Mouse (Mus musculus) cerebellum, adult 2 months (tissue): ENCODE results near the gene Col6a4. TPM values are rescaled to one million over a fixed set of nuclear protein-coding genes. Genes with fewer than 3 reads are reported as not detected.

Experiments used
- DNase-seq, 2 experiments: peaks; one replicate each; pipeline ENCODE4 v3.0.0; 2021
- H3K27ac ChIP-seq: fragments of 200-500 bp; 2 replicates; pipeline ENCODE4 v1.5.1; 2012; ENCODE audit warnings: low read length, control low read depth, inconsistent platforms; ENCODE audit not compliant: insufficient read depth
- H3K27me3 ChIP-seq: fragments of 200-500 bp; 2 replicates; pipeline ENCODE4 v1.6.1; 2012; ENCODE audit warnings: inconsistent platforms, mild to moderate bottlenecking, low read length, moderate library complexity; ENCODE audit not compliant: control insufficient read depth, insufficient read depth
- H3K4me1 ChIP-seq: fragments of 200-500 bp; 2 replicates; pipeline ENCODE4 v1.6.1; 2011; ENCODE audit warnings: low read length; ENCODE audit not compliant: control insufficient read depth, insufficient read depth
- H3K4me3 ChIP-seq: fragments of 200-500 bp; replicated peaks from 2 replicates; pipeline ENCODE3; 2011; ENCODE audit warnings: mild to moderate bottlenecking, low read depth, low read length, control low read depth; ENCODE audit not compliant: insufficient read depth
- CTCF ChIP-seq: fragments of 200-500 bp; IDR thresholded peaks from 2 replicates; pipeline ENCODE4 v1.5.1; 2011; ENCODE audit warnings: low read depth, mild to moderate bottlenecking, control low read depth, low read length, moderate library complexity, borderline replicate concordance; ENCODE audit not compliant: insufficient read depth
- POLR2A ChIP-seq: fragments of 200-500 bp; IDR thresholded peaks from 2 replicates; pipeline ENCODE4 v1.6.1; 2011; ENCODE audit warnings: low read length, control low read depth, borderline replicate concordance; ENCODE audit not compliant: insufficient read depth
- WGBS: fragments of 180-500 bp; shearing (Covaris S2); methylation state at CpG from one replicate; pipeline ENCODE4 v1.1.7; 2018; 5-methylcytosine and 5-hydroxymethylcytosine counted together
- polyA plus RNA-seq: library from polyadenylated mRNA; depleted of rRNA; stranded (reverse); fragments of >200 nt; gene quantifications from 2 replicates; pipeline ENCODE4 v1.2.3, GENCODE M21; 2012

Col6a4 gene
- polyA plus RNA-seq, 1 experiment, result 1.1 TPM

DNA sequence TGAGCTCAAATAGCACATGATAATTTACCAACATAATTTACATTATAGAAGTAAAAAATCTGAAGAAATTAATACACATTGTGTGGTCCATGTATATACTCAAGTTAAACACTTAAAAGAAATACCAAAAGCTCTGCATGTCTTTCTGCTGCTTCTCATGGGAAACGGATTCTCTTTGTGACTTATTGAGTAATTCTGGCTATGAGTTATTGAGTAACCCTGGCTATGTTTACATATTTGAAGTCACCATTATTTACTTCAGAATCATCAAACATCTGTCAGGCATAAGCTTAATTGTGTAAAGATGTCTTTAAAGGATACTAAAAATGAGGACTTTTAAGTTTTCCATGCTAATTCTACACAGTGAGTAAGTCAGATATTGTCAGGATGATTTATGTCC, 122.8 kb downstream of the Col6a4 start:
- H3K27ac ChIP-seq, result no peak overlapping the region
- WGBS, result 92% methylated on average over 1 of the region's 1 CpGs
- H3K4me3 ChIP-seq, result no peak overlapping the region
- no peaks in the 10 kb centered on the region for H3K4me1 ChIP-seq
- H3K27me3 ChIP-seq, result no peaks in the 10 kb centered on the region
- TF ChIP-seq POLR2A (no peak), CTCF (no peak)
- DNase-seq, result no peak

- TF ChIP-seq CTCF (no peak), POLR2A (no peak)
- 87% methylated on average over 3 of the region's 3 CpGs for WGBS
- H3K27ac ChIP-seq, result no peak overlapping the region
- no peak overlapping the region for H3K4me3 ChIP-seq
- H3K27me3 ChIP-seq, result no peaks in the 10 kb centered on the region
- DNase-seq, result no peak
- no peaks in the 10 kb centered on the region for H3K4me1 ChIP-seq
These were observed 124.6 kb downstream of the Col6a4 start for GRCm38 (mm10) chr9:105972031-105972430.

- Histone ChIP-seq H3K4me3 (no peak overlapping the region), H3K27ac (no peak overlapping the region), H3K4me1 (no peaks in the 10 kb centered on the region), H3K27me3 (no peaks in the 10 kb centered on the region)
- 82% methylated on average over 14 of the region's 14 CpGs for WGBS
- no peak for DNase-seq
- TF ChIP-seq POLR2A (no peak), CTCF (no peak)
These were observed 125.2 kb downstream of the Col6a4 start for GRCm38 (mm10) chr9:105971351-105971894.

- DNase-seq, result no peak
- 75% methylated on average over 5 of the region's 5 CpGs for WGBS
- Histone ChIP-seq H3K4me1 (no peaks in the 10 kb centered on the region), H3K27me3 (no peaks in the 10 kb centered on the region), H3K27ac (no peak overlapping the region), H3K4me3 (no peak overlapping the region)
- TF ChIP-seq CTCF, result no peak
- no peak for TF ChIP-seq POLR2A
These were observed 125.7 kb downstream of the Col6a4 start for GRCm38 (mm10) chr9:105970901-105971300.

DNA sequence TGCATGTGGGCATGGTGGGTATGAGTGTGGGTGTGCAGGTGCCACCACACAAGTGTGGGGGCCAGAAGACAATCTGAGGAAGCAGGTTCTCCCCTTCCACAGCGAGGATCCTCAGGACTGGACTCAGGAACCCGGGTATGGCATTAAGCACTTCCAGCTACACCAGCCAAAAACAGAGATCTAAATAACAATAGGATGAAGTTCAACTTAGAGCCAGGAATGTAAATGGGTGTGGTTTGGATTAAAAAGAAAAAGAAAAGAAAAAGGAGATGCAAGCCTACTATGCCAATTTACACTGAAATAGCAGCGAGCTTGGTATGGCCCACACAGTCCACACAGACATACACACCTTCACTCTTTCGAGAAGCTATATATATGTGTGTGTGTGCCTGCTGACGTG, 128.6 kb downstream of the Col6a4 start:
- H3K27me3 ChIP-seq, result no peaks in the 10 kb centered on the region
- no peak for DNase-seq
- H3K4me3 ChIP-seq, result no peak overlapping the region
- TF ChIP-seq POLR2A (no peak), CTCF (no peak)
- WGBS, result 76% methylated on average over 5 of the region's 5 CpGs
- H3K27ac ChIP-seq, result no peak overlapping the region
- H3K4me1 ChIP-seq, result no peaks in the 10 kb centered on the region

DNA sequence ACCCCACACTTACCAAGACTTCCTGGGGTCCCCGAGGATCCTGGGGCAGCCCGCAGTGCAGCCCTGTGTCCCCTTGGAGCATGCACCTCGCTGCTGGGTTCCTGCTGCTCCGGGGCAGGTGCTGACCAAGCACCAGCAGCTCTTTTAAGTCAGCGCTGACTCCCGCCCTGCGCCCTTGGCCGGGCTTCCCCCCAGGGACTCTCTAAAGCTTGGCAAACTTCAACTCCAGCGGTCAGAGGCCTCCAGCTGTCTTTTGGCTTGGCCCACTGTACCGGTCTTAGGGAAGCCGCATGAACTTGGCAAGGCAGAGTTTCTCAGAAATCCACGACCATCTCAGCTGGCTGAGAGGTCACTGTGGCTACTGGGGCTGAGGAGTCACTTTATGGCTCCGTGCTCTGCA, 136.1 kb downstream of the Col6a4 start, which contains the start of gene Col6a5:
Gene Col6a5 (minus strand): TSS at position 111 of the 400 bp plus-strand sequence.
- 2% methylated on average over 13 of the region's 13 CpGs for WGBS
- no peaks in the 10 kb centered on the region; the same call in 1 of the 2 replicates for H3K27me3 ChIP-seq
- H3K27ac ChIP-seq, result no peak within 1 kb of the TSS
- no peak within 1 kb of the TSS for H3K4me3 ChIP-seq
- TF ChIP-seq CTCF, result no peak
- TF ChIP-seq POLR2A, result no peak
- H3K4me1 ChIP-seq, result no peaks in the 10 kb centered on the region
- DNase-seq, result no peak

GRCm38 (mm10) chr9:105959116-105959515, 137.5 kb downstream of the Col6a4 start:
- Histone ChIP-seq H3K27me3 (no peaks in the 10 kb centered on the region; the same call in 1 of the 2 replicates), H3K27ac (no peak overlapping the region), H3K4me3 (no peak overlapping the region), H3K4me1 (no peaks in the 10 kb centered on the region)
- WGBS, result 73% methylated on average over 1 of the region's 1 CpGs
- DNase-seq, result no peak
- TF ChIP-seq POLR2A (no peak), CTCF (no peak)

GRCm38 (mm10) chr9:105949755-105950154, 146.8 kb downstream of the Col6a4 start:
- TF ChIP-seq CTCF (no peak), POLR2A (no peak)
- no peak overlapping the region for H3K27ac ChIP-seq
- DNase-seq, result no peak
- 51% methylated on average over 1 of the region's 1 CpGs for WGBS
- H3K4me1 ChIP-seq, result no peaks in the 10 kb centered on the region
- no peak overlapping the region for H3K4me3 ChIP-seq
- H3K27me3 ChIP-seq, result no peaks in the 10 kb centered on the region
